Mouse (Mus musculus) heart, postnatal 0 days (tissue): ENCODE data around the gene Slc16a4.

ENCODE experiments used
- CTCF ChIP-seq: IDR thresholded peaks from 2 replicates; pipeline ENCODE4 v1.5.1; 2016; ENCODE audit warnings: antibody characterized with exemption, control low read depth, low read depth
- EP300 ChIP-seq: IDR thresholded peaks from 2 replicates; pipeline ENCODE4 v1.6.1; 2016; ENCODE audit warnings: antibody characterized with exemption, low read depth

- TF ChIP-seq CTCF (peak; percentile 74), EP300 (no peak)
These were observed 66.0 kb downstream of the Slc16a4 start for GRCm38 (mm10) chr3:107356964-107357441.
